Mouse (Mus musculus) midbrain, embryonic 14.5 days (tissue): ENCODE results near the gene Ltn1. TPM values are rescaled to one million over a fixed set of nuclear protein-coding genes. Genes with fewer than 3 reads are reported as not detected.

ENCODE experiments used
- ATAC-seq: fragments of 200-750 bp; cut with Nextera tagmentation; 2 replicates; pipeline ENCODE4 v1.8.0; 2017; ENCODE audit warnings: moderate number of reproducible peaks, moderate library complexity; ENCODE audit not compliant: low FRiP score, low TSS enrichment
- DNase-seq: peaks from one replicate; pipeline ENCODE4 v3.0.0-alpha.2; 2015
- H3K27ac ChIP-seq: fragments of 300-500 bp; sonication (generic); replicated peaks from 2 replicates; pipeline ENCODE4 v1.5.1; 2014; ENCODE audit warnings: mild to moderate bottlenecking, low read depth, low read length, moderate library complexity
- H3K27me3 ChIP-seq: fragments of 300-500 bp; sonication (generic); 2 replicates; pipeline ENCODE4 v1.6.1; 2014; ENCODE audit warnings: low read length, control low read depth, mixed read lengths; ENCODE audit not compliant: control insufficient read depth, insufficient read depth
- H3K36me3 ChIP-seq: fragments of 300-500 bp; sonication (generic); 2 replicates; pipeline ENCODE4 v1.6.1; 2014; ENCODE audit warnings: low read length, control low read depth; ENCODE audit not compliant: control insufficient read depth, insufficient read depth
- H3K4me1 ChIP-seq: fragments of 300-500 bp; sonication (generic); 2 replicates; pipeline ENCODE4 v1.6.1; 2014; ENCODE audit warnings: mild to moderate bottlenecking, antibody characterized with exemption, low read length, control low read depth; ENCODE audit not compliant: control insufficient read depth, insufficient read depth
- H3K4me2 ChIP-seq: fragments of 300-500 bp; sonication (generic); 2 replicates; pipeline ENCODE4 v1.6.1; 2014; ENCODE audit warnings: mild to moderate bottlenecking, low read length, moderate library complexity
- H3K4me3 ChIP-seq: fragments of 300-500 bp; sonication (generic); replicated peaks from 2 replicates; pipeline ENCODE4 v1.5.1; 2014; ENCODE audit warnings: low read depth, low read length
- H3K9ac ChIP-seq: fragments of 300-500 bp; sonication (generic); replicated peaks from 2 replicates; pipeline ENCODE4 v1.6.1; 2014; ENCODE audit warnings: mild to moderate bottlenecking, low read length, moderate library complexity
- H3K9me3 ChIP-seq: fragments of 300-500 bp; sonication (generic); 2 replicates; pipeline ENCODE4 v1.6.1; 2016; ENCODE audit warnings: low read length, control low read depth, mixed read lengths; ENCODE audit not compliant: control insufficient read depth
- WGBS: fragments of 180-500 bp; shearing (Covaris S2); extraction: QIAGEN DNeasy Blood & Tissue Kit; methylation state at CpG from one replicate; pipeline ENCODE4 v1.1.7; 2014; 5-methylcytosine and 5-hydroxymethylcytosine counted together
- polyA plus RNA-seq: library from polyadenylated mRNA; unstranded; fragments of >200 nt; fragmentation: Nextera tagmentation; extraction: Ambion mirVana; gene quantifications from 2 replicates; pipeline ENCODE4 v1.2.1, GENCODE M21; 2014

The Ltn1 gene
- polyA plus RNA-seq, 1 experiment from 2014 or later: 35.7 TPM

DNA sequence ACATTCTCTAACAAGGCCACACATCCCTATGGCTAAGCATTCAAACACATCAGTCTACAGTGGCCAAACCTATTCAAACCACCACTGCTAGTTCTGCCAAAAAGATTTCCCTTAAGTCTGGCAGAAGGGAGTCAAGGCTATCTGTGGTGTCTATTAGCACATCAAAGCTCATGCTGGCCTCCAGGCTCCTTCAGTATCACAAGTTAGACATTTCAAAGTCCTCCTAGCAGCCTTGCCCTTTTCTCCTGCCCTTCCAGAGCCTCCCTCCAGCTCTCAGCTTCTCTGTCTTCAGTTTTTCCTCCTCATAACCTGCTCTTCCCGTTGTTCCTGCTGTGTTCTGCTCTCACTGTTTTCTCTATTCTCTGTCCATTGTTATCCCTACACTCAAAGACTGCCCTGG, 11.7 kb upstream of the Ltn1 start:
- Histone ChIP-seq H3K27ac (no peak overlapping the region), H3K9ac (no peak overlapping the region), H3K4me1 (peaks cover 5% of the 10 kb centered on the region; the same call in 1 of the 2 replicates), H3K9me3 (no peaks in the 10 kb centered on the region), H3K27me3 (no peaks in the 10 kb centered on the region), H3K4me3 (no peak overlapping the region), H3K36me3 (no peaks in the 10 kb centered on the region), H3K4me2 (no peak overlapping the region)
- 59% methylated on average over 1 of the region's 1 CpGs for WGBS
- no peak for ATAC-seq
- DNase-seq: no peak

DNA sequence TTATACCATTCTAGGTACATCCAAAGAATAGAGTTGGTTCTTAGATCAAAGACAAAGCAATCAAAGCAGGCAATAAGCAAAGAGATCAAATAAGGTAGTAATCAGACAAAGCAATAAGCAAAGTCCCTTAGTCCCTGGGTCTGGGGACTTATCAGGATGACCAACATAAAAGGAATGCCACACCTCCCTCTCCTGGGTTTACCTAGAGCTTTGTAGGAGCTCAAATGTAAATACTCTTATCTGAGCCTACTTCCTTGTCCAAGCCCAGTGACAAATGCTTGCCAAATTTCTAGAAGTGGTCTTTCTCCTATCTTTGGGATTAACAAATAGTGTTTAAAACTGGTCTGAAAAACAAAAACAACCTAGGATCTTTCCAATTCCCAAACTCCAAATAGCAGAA, 10.8 kb upstream of the Ltn1 start:
- H3K4me3 ChIP-seq: no peak overlapping the region
- no peak for ATAC-seq

DNA sequence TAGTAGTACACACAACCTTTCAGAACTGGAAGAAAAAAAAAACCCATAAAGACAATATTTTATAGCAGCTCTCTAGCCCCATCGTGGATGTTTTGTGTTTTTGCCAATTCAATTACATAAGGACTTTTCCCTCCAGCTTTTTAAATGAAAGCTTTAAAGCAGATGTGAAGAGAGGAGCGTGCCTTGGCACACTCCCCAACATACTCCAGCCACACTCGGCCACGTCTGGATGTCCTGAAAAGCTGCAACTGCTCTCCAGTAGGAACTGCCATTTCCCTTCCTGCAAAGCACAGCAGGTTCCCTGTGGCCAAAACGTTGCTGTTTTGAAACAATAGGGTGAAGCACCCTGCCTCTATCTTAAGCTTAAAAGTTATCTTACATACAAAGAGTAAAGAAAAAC, 9.9 kb upstream of the Ltn1 start:
- no peak overlapping the region for H3K27ac ChIP-seq
- WGBS: 59% methylated on average over 5 of the region's 5 CpGs
- H3K9ac ChIP-seq: no peak overlapping the region
- no peak for ATAC-seq
- no peak overlapping the region for H3K4me2 ChIP-seq
- no peaks in the 10 kb centered on the region for H3K9me3 ChIP-seq
- no peak for DNase-seq
- H3K4me1 ChIP-seq: peaks cover 5% of the 10 kb centered on the region; the same call in 1 of the 2 replicates
- no peak overlapping the region for H3K4me3 ChIP-seq
- no peaks in the 10 kb centered on the region for H3K36me3 ChIP-seq
- H3K27me3 ChIP-seq: no peaks in the 10 kb centered on the region

More for the DNA sequence above, 10.8 kb upstream of the Ltn1 start:
- no peaks in the 10 kb centered on the region for H3K9me3 ChIP-seq
- no peak overlapping the region for H3K27ac ChIP-seq
- no peaks in the 10 kb centered on the region for H3K27me3 ChIP-seq
- no peak overlapping the region for H3K4me2 ChIP-seq
- H3K4me1 ChIP-seq: peaks cover 5% of the 10 kb centered on the region; the same call in 1 of the 2 replicates
- no peak overlapping the region for H3K9ac ChIP-seq
- no peak for DNase-seq
- no peaks in the 10 kb centered on the region for H3K36me3 ChIP-seq

DNA sequence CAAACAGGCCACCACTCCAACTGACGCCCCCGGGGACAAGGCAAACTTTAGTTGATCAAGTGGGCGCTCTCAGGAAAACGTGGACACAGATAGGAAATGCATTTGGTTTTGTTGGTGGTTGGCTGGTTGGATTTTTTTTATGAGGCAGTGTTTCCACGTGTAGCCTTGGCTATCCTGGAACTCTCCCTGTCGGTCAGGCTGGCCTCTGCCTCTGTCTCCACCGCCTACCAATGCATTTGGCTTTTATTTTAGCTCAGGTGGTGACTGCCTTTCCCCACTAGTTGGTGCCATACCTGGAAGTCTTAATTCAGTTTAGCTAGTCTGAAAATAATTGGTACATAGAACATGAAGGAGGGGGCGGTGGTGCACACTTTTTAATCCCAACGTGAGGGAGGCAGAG, 8.7 kb upstream of the Ltn1 start:
- DNase-seq (peak; percentile 33), ATAC-seq (no peak)
- H3K4me2 ChIP-seq: peak overlapping the region; percentile 69
- peaks cover 5% of the 10 kb centered on the region; the same call in 1 of the 2 replicates for H3K4me1 ChIP-seq
- 24% methylated on average over 9 of the region's 9 CpGs for WGBS
- H3K27me3 ChIP-seq: no peaks in the 10 kb centered on the region
- no peaks in the 10 kb centered on the region for H3K9me3 ChIP-seq
- peak overlapping the region; percentile 81 for H3K9ac ChIP-seq
- H3K4me3 ChIP-seq: peak overlapping the region; percentile 76
- H3K36me3 ChIP-seq: no peaks in the 10 kb centered on the region
- no peak overlapping the region for H3K27ac ChIP-seq

DNA sequence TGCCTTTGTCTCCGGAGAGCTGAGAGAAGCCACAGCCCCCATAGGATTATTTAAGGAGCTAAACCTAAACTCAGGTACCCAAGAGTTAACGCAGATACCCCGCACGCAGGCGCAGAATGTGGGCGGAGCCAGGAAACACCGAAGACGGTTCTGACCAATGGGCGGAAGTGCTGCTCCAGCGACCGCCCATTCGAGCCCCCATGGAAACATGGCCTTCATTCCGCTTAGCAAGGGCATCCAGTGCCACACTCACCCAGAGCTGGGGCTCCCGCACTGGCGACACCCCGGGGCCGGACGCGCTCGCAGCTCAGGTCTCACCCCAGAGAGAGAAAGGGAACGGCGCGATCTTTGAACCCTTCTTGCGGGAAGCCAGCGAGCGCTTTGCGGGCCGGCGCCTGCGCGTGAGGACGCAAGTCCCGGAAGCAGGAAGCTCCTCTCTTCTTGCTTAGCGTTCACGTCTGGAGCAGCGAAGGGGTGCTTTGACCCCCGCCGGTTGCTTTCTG, 7.8 kb upstream of the Ltn1 start, which contains the start of gene Rwdd2b:
Gene Rwdd2b (minus strand): TSS at position 390 of the 503 bp plus-strand sequence.
- peak; percentile 97 for ATAC-seq
- Histone ChIP-seq H3K4me3 (peak within 1 kb of the TSS; percentile 76), H3K9ac (peak within 1 kb of the TSS; percentile 81), H3K27ac (peak within 1 kb of the TSS; percentile 95), H3K9me3 (no peaks in the 10 kb centered on the region), H3K4me2 (peak within 1 kb of the TSS; percentile 69), H3K27me3 (no peaks in the 10 kb centered on the region), H3K4me1 (peaks cover 5% of the 10 kb centered on the region; the same call in 1 of the 2 replicates), H3K36me3 (no peaks in the 10 kb centered on the region)
- WGBS: under 1% methylated on average over 38 of the region's 38 CpGs
- DNase-seq: peak; percentile 97

DNA sequence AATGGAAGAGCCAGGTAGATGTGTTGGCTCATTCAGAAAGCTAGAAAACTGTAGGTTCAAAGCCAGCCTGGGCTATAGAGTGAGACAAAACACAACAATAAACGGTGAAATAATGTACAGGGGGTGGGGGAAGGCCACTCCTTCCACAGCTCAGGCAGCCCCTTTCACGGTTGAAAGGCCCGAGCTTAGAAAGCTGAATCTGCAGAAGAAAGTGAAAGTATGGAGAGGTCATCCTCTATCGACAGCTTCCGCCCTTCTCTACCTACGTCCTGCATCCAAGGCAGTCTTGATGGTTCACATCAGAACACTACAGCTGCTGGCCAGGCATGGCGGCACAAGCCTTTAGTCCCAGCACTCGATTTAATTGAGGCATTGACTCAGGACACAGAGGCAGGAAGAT, 6.3 kb upstream of the Ltn1 start:
- WGBS: 92% methylated on average over 8 of the region's 8 CpGs

DNA sequence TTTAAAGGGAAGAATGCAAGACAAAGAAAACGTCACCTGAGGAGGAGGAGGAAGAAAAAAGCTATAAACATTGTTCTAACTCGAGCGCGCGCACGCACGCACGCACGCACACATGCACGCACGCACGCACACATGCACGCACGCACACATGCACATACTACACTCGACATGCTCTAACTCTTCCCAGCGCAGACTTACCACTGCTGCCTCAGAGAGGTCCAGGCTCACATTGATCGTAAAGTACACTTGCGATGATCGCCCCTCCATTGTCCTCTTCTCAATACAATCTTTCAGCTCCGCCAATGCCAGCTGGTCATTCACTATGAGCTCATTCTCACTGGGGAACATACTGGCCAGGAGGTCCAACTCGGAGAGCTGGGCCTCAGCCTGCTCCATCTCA, 4.7 kb upstream of the Ltn1 start:
- Histone ChIP-seq H3K36me3 (no peaks in the 10 kb centered on the region), H3K9ac (no peak overlapping the region), H3K4me2 (no peak overlapping the region), H3K4me3 (no peak overlapping the region), H3K27ac (no peak overlapping the region), H3K4me1 (peaks cover 5% of the 10 kb centered on the region; the same call in 1 of the 2 replicates), H3K27me3 (no peaks in the 10 kb centered on the region), H3K9me3 (no peaks in the 10 kb centered on the region)
- DNase-seq: no peak
- no peak for ATAC-seq
- 94% methylated on average over 21 of the region's 21 CpGs for WGBS

More for the DNA sequence above, 6.3 kb upstream of the Ltn1 start:
- Histone ChIP-seq H3K27ac (no peak overlapping the region), H3K27me3 (no peaks in the 10 kb centered on the region), H3K9ac (no peak overlapping the region), H3K4me2 (no peak overlapping the region), H3K4me3 (no peak overlapping the region), H3K4me1 (peaks cover 5% of the 10 kb centered on the region; the same call in 1 of the 2 replicates), H3K9me3 (no peaks in the 10 kb centered on the region), H3K36me3 (no peaks in the 10 kb centered on the region)
- no peak for DNase-seq
- no peak for ATAC-seq

DNA sequence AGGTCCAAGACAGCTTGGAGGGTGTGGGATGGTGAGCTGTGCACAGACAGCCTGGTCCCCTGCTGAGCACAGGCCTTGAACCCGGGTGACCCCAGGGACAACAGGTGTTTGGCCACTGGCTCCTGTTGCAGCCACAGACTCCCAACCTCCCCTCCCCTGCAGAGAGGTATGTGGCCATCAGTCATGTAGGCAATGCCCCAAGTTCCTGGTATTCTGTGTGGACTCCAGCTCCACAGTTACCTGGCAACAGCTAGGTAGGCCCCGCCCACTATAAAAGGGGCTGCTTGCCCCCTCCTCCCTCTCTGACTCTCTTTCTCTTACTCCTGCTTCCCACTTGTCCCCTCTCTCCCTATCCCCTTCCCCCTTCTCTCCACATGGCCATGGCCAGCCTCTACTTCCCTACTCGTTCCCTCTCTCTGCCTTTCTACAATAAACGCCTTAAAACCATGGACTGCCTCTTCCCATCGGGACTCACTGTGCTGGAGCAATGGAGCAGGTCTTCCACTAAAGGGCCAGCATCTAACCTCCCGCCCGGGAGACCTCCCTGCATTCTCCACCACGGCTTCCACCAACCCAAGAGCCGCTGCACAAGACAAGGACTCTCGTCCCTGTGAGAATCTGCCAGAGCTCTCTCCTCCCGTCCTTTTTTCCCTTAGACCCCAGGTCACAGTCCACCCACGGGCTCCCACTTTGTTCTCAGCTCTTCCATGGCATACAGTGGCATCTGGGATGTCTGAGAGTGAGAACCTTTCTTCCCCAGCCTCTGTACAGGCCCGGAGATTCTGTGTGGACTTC, 3.2 kb upstream of the Ltn1 start:
- peaks cover 3% of the 10 kb centered on the region; the same call in 1 of the 2 replicates for H3K4me1 ChIP-seq
- no peak for ATAC-seq
- 89% methylated on average over 13 of the region's 13 CpGs for WGBS

DNA sequence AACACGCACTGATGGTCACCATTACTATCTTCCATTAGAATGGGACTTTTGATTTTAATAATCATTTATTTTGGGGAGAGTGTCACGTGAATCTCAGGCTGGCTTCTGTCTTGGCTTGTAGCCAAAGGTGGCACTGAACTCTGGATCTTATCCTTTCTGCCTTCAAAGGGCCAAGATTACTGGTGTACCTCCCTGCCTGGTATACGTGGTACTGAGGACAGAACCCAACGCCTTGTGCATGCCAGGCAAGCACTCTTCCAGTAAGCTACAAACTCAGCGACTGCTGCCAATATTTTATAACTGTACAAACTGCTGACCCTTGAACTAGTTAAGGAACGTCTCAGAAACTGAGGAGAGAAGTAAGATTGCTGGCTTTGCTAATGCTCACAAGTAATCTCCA, 2.5 kb upstream of the Ltn1 start:
- WGBS: 80% methylated on average over 6 of the region's 6 CpGs
- Histone ChIP-seq H3K4me2 (no peak overlapping the region), H3K9me3 (no peaks in the 10 kb centered on the region), H3K4me3 (no peak overlapping the region), H3K9ac (no peak overlapping the region), H3K27me3 (no peaks in the 10 kb centered on the region), H3K27ac (no peak overlapping the region), H3K4me1 (peaks cover 3% of the 10 kb centered on the region; the same call in 1 of the 2 replicates), H3K36me3 (no peaks in the 10 kb centered on the region)
- ATAC-seq (no peak), DNase-seq (no peak)

More for the DNA sequence above, 3.2 kb upstream of the Ltn1 start:
- no peak for DNase-seq
- Histone ChIP-seq H3K36me3 (no peaks in the 10 kb centered on the region), H3K27me3 (no peaks in the 10 kb centered on the region), H3K4me3 (no peak overlapping the region), H3K9ac (no peak overlapping the region), H3K4me2 (no peak overlapping the region), H3K9me3 (no peaks in the 10 kb centered on the region), H3K27ac (no peak overlapping the region)
